Mouse (Mus musculus) layer of hippocampus, postnatal 25 days (tissue): Measurements from ENCODE around the gene Cntnap5b. TPM values are rescaled to one million over a fixed set of nuclear protein-coding genes. Genes with fewer than 3 reads are reported as not detected.
A peak's percentile ranks its signal among the peaks of the same experiment; 100 is the strongest.
"Not testable (repeated sequence)": the region's sequence is repeated elsewhere in the genome, so short reads cannot be mapped to it uniquely, and the experiment has no call there.

Experiments used
- DNase-seq, 2 experiments: peaks; one replicate each; pipeline ENCODE4 v3.0.0; 2022; ENCODE audit warnings: mixed read lengths in 2 of 2, low spot score in 1 of 2; ENCODE audit errors: extremely low spot score in 1 of 2
- total RNA-seq, 2 experiments: library from RNA; stranded (reverse); gene quantifications; 2 replicates each; pipeline ENCODE4 v1.2.3; 2021

Cntnap5b gene
- total RNA-seq, result 10 to 100 TPM; 17.8 to 23.2 TPM

- peak in 1 of 2 experiments; percentile 9 for DNase-seq
Measured at GRCm38 (mm10) chr1:99772614-99773013, at the start of gene Cntnap5b. TSS of gene Cntnap5b (plus strand) at chr1:99772765.

DNA sequence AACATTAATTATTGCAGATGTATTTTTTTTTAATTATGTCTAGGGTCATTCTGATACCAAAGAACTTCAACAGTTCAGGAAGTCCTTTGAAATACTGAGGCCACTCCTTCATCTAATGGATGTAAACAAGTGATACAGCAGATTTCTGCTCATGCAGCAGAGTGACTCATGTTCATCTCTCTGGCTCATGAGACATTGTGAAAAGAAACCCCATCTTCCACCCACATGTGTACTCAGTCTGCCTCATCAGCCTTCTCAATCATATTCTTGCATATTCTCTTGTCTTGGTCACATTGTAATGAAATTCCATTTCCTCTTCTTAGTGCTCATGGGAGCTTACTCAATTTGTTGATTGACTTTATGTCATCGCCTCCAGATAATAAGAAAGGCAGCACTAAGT lies 12.6 kb upstream of the Cntnap5b start:
- no peak for DNase-seq

- peak; percentile 22 to 58 for DNase-seq
Measured at GRCm38 (mm10) chr1:99772183-99772582, 382 bp upstream of the Cntnap5b start.

DNA sequence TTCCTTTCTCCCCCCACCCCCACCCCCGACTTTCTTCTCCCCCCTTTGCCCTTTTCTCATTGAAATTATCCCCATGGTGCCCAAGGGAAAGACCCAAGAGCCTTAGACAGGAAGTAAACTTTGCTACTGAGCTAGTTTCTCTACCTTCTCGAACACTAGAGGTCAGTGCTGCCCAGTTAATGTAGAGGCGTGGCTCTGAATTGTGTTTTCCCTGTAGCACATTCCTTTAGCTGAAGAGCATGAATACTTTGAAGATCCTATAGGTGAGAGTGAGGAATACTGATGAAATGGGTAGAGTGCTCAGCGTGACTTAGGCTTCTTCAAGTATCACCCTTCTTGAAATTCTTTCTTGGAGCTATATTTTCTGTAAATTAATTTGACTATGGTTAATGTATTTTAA lies 1.6 kb downstream of the Cntnap5b start:
- DNase-seq, result peak; percentile 11 to 52

DNA sequence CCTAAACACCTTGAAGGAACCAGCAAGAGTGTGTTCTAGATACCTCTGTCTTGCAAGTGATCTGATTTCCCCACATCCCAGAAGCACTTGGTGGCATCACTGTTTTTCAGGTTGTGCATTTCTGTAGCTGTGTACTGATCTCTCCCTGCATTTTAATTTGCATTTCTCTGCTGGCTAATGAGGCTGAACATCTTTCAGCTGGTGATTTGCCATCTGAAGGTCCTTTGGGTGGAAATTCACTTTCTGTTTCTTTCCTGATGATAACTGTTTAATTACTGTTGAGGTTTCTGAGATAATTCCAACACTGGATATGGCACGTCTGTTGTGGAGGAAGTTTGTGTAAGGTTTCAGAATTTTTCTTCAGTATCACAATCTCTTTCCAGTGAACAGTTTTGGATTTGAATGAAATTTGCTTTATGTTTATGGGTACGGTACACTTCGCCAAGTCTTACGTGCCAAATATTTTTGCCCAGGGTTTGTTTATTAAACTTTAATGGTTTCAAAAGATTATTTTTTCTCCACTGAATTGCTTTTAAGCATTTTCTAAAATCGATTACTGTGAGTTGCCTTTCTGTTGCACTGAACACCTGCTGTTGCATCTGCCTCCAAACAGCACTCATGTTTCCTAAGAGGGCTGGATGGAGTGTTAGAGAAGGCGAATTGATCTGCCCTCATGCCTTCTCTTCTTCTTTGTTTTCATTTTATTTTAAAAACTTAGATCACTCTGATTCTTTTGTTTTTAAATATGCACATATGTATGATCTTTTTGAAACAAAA lies 41.0 kb downstream of the Cntnap5b start:
- DNase-seq, result peak in 1 of 2 experiments; percentile 5

GRCm38 (mm10) chr1:99872344-99872743 lies 99.8 kb downstream of the Cntnap5b start:
- DNase-seq, result no peak

GRCm38 (mm10) chr1:99907774-99908173 lies 135.2 kb downstream of the Cntnap5b start:
- no peak for DNase-seq

DNA sequence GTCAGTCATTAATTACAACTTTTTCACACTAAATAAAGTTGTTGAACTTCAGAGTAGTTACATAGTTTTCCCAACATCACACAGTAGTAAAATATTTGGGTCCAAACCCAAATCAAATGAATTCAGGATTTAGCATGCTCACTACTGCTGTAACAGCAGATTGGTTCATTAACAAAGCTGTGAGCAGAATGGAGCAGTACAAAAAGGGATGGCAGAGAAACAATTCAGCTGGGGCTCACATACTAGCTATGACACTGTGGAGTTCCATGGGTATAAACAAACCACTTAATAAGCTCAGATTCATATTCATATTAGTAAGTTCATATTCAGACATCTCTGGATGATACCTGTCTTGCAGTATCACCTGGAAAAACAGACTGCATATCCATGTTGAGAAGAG lies 170.9 kb downstream of the Cntnap5b start:
- no peak for DNase-seq

GRCm38 (mm10) chr1:99959428-99959987 lies 186.9 kb downstream of the Cntnap5b start:
- DNase-seq, result no peak

GRCm38 (mm10) chr1:99967300-99968089 lies 194.9 kb downstream of the Cntnap5b start:
- DNase-seq, result no peak

DNA sequence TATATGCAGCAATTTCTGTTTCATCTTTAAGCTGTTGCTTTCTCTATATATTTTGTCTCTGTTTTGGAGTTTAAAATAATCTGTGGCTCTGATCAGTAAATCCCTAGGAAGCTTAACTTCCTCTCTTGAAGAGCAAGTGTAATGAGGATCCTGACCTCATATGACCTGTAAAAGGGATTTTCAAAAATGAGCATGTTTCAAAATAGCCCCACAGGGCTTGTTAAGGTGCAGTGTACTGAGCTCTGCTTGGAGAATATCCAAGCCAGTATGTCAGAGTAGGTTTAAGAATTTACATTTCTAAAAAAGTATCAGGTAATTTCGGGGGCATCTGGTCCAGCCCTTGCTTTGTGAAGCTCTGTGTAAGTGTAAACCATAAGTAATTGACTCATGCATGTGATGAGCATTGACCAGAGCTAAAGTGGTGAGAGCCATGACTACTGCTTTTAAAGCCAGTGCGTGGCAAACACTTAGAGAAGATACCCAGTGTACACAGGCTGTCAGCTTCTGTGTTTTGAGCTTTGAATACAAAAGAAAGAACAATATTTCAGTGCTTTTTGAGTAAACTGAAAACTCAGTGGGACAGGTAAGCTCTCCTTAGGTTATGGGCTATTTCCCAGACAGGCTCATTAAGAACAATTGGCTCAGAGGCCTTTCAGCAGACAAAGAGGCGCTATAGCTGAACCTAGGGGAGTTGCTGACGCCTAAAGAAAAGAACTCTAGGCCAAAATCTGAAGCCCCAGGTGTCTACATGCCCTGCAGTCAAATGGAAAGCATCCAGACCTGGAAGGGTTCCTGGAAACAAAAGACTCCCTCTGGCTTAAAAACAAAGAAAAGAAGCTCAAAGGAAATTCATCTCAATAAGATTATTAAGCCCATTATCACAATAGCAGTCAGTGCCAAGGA lies 197.9 kb downstream of the Cntnap5b start:
- DNase-seq, result no peak

DNA sequence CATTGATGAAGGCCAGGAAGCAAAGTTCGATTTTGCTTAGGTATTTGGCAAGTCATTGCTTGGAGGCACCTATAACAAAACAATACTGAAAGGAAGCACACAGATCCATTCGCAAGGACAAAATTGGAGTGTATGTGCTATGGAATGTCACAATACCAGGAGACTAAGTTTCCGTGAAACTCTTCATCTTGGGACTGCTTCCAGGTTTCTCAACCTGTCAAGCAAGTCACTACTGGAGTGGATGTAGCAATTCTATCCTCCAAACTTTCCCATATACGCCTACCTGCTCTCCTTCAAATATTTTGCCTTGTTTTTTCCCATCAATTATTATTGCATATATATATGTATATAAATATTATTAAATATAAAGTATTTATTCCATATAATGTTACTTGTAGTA lies 228.7 kb downstream of the Cntnap5b start:
- not testable (repeated sequence) for DNase-seq

DNA sequence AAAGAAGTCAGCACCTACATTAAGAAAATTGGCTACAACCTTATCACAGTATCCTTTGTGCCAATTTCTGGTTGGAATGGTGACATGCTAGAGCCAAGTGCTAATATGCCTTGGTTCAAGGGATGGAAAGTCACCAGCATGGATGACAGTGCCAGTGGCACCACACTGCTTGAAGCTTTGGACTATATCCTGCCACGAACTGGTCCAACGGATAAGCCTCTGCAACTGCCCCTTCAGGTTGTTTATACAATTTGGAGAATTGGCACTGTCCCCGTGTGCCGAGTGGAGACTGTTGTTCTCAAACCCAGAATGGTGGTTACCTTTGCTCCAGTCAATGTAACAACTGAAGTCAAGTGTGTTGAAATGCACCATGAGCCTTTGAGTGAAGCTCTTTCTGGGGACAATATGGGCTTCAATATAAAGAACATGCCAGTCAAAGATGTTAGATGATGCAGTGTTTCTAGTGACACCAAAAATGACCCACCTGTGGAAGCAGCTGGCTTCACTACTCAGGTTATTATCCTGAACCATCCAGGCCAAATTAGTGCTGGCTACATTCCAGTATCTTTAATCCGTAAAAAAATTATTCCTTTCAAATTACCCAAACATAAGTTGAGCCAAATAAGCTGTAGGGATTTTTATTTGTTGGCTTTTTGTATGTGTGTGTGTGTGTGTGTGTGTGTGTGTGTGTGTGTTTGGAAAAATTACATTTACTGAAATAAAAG lies 233.6 kb downstream of the Cntnap5b start:
- no peak for DNase-seq

- no peak for DNase-seq
Measured at GRCm38 (mm10) chr1:100041808-100042207, 269.2 kb downstream of the Cntnap5b start.

DNA sequence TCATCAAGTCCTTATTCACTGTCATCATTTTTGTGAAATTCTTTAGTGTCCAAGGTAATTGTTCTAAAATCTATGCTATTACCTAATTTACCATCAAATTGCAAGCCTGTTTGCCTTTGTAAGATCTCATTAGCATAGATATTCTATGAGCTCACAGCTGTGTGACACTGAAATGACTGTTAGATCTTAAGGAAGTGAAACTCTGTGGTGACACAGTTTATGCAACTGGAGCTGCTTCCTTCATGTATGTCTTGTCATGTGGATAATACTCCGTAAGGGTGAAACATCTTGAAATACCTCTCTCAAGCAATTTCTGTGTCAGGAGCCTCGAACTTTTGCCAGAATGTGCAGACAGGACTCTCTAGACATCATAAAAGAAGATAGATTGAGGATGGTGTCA lies 307.2 kb downstream of the Cntnap5b start:
- no peak for DNase-seq

GRCm38 (mm10) chr1:100100516-100100915 lies 328.0 kb downstream of the Cntnap5b start:
- no peak for DNase-seq

- no peak for DNase-seq
Measured at GRCm38 (mm10) chr1:100101017-100101416, 328.5 kb downstream of the Cntnap5b start.

- no peak for DNase-seq
Measured at GRCm38 (mm10) chr1:100104343-100104742, 331.8 kb downstream of the Cntnap5b start.

DNA sequence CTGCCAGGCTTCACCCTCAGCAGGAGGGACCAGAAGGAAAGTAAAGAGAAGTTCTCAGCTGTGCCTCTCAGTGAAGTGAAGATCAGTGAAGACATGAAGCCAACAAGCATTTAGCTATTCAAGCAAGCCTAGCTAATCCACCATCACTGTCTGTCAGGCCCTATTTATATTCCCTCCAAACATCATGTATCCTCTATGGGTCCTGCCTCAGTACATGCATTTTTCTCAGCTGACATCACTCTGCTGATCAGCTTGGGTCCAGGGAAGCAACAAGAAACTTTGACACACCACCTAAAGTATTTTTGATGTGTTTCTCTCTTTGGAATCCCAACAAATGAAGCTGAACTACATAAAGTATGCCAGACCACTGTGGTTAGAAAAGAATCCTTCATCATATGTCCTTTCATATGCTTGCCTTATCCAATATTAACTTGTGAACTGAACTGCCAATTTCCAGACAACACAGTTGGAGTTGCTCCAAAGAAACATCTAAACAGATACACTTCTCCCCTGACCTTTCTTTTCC lies 349.9 kb downstream of the Cntnap5b start:
- no peak for DNase-seq
